Mouse (Mus musculus) layer of hippocampus, adult 11-12 months (tissue): ENCODE results near the gene Lpin2.

Experiments
- DNase-seq: peaks from one replicate; pipeline ENCODE4 v3.0.0; 2022; ENCODE audit warnings: low spot score

The Lpin2 gene

DNA sequence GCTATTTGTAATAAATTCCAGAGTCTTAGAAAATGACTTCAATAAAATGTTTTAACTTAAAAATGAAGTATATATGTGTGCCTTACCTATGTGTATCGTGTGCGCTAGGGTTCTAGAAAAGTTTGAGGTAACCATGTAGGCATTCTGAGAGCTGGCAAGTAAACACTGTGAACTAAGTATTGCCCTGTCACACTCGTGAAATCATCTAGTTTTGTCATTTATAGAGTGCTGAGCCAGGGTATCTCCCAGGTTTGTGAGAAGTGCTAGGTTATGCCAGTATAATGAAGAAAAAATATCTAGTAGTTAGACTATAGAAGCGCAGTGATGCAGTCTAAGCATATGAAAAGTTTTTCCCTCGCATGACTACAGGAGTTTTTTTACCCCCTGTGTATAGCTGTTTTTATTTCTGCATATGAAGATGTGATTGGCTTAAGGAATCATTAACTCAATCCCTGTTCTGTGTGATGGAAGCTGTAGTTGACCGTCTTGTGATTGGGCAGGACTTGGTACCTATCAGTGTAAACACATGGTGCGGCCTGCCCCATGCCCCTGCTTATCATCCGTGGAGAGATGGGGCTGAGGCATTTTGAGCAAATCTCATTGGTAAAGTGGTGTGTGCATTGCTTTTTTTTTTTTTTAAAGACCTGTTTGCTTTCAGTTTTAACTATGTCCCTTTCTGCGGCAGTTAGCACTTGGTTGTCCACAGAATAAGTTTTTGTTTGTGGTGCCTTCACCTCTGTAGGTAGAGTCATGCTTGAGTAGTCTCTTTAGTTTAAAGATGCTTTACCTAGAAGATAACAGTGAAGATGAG lies 21.8 kb downstream of the Lpin2 start:
- no peak for DNase-seq

GRCm38 (mm10) chr17:71204809-71205091 lies 22.4 kb downstream of the Lpin2 start:
- no peak for DNase-seq

DNA sequence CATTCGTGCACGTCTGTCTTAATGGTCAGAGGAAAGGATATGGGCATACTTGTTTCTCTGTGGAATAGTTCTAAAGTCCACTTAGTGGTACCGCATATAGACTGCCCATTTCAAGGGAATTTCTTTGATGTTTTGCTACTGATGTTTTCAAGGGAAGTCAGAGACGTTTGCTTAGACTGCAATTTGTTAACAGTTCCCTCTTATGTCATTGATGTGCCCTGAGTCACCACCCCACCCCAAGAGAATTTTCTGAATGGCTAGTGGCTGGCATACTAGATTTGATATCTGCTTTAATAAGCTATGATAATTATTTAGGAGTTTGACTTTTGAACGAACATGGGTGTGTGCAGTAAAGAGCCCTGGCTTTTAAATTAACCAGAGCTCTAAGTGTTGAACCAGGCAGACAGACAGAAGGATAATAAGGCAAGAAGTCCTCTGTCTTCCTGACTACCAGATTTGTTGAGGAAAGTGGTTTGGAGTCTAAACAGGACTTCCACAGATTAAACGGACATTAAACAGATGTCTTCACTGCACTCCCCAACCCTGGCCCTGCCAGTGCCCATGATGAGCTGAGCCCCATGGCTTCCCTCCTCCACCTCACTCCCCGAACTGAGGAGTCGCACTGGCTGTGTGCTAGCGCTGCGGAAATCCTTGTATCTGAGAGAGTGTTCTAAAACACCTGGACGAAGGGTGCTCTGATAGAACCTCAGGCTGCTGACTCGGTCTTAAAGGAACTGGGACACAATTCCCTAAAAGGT lies 24.0 kb downstream of the Lpin2 start:
- DNase-seq = no peak

DNA sequence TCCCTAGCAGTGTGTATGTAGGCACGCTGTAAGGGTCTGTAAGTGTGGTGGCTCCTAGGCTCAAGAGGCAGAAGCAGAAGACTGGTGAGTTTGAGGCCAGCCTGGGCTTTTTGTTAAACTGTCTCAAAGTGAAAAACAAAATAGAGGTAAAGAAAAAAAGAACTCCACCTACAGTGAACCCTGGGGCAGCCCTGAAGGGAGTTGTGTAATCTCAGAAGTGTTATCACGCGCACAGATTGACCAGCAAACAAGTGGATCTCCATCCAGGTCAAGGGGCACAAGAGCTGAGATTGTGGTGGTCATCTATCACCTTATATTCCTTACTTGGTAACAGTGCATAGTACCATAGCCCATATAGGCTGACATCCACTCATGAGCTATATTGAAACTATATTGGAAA lies 24.9 kb downstream of the Lpin2 start:
- DNase-seq = no peak

DNA sequence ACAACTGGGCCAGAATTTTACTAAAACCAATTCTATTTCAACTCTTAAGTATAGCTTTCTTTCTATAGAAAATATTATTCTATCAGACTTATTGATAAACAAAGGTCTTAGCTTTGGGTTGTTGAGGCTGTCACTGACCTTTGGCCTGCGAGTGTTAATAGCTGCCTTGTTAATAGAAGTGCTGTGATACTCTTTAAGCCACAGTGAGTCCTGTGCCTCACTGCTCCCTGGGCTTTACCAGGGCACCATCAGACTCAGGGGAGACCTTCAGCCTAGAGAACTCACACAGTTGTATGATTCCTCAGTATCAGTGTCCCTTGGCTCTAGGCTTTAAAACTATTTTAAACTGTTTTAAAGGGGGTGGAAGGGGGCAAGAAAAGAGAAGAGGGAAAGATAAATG lies 26.0 kb downstream of the Lpin2 start:
- DNase-seq = no peak

DNA sequence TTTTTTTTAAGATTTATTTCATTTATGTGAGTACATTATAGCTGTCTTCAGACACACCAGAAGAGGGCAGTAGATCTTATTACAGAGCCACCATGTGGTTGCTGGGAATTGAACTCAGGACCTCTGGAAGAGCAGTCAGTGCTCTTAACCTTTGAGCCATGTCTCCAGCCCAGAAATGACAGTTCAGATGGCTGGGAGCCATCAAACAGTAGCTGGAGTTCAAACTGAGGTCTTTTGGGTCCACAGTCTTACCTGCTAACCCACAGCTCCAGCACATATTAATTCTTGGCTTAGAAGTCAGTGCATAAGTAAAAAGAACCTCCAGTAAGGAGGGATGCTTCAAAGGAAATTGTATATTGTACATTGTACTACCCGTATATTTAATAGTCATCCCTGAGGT lies 26.6 kb downstream of the Lpin2 start:
- DNase-seq = no peak

- no peak for DNase-seq
Measured at GRCm38 (mm10) chr17:71209936-71210335, 27.6 kb downstream of the Lpin2 start.

DNA sequence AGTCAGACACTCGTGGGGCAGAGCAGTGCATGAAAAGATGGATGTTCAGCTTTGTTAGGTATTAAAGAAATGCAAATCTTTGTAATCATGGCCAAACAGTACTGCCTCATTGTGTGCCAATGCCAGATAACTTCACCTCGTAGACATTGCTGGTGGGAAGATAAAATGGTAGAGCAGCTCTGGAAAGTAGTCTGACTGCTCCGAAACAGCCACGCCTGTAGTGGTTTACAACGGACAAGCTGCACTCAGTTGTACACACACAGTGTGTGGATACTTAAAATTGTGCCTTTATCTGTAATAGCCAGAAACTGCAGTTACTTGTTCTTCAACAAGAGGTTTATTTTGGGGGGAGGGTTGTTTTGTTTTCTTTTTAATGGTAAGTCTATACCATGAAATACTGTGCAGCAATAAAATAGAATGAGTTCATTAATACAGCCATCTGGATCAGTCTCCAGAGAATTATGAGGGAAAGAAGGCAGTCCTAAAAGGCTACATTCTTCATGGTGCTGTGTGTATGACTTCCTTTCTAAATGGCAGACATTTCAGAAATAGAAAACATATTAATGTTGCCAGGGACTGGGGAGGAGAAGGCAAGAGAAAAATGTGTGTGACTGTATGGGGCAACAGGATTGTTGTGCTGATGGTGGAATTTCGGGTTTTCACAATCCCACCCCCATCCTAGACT lies 29.7 kb downstream of the Lpin2 start:
- DNase-seq = no peak

- no peak for DNase-seq
Measured at GRCm38 (mm10) chr17:71213666-71214065, 31.3 kb downstream of the Lpin2 start.

DNA sequence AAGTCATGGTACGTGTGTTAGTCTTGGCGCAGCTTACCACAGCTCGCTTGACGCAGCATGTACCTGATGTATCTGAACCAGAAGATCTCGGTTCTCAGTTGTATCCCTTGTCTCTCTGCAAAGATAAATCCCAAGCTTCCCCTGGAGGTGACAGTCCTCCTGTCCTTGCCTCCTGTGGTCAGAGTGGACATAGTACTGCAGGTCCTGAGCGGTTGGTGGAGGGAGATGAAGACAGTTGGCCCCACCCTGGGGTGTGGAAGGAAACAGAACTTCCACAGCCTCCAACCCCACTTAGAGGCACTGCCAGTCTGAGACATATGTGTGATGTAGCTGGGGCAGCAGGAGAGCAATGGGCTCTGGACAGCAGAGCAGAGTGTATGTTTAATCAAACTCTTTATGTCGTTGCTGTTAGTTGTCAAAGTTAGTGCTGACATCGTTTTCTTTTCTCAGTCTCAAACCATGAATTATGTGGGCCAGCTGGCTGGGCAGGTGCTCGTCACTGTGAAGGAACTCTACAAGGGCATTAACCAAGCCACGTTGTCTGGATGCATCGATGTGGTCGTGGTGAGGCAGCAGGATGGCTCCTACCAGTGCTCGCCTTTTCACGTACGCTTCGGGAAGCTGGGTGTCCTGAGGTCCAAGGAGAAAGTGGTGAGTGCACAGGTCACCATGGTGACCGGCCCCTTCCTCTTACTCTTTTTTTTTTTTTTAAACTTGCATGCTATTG lies 32.3 kb downstream of the Lpin2 start:
- no peak for DNase-seq

DNA sequence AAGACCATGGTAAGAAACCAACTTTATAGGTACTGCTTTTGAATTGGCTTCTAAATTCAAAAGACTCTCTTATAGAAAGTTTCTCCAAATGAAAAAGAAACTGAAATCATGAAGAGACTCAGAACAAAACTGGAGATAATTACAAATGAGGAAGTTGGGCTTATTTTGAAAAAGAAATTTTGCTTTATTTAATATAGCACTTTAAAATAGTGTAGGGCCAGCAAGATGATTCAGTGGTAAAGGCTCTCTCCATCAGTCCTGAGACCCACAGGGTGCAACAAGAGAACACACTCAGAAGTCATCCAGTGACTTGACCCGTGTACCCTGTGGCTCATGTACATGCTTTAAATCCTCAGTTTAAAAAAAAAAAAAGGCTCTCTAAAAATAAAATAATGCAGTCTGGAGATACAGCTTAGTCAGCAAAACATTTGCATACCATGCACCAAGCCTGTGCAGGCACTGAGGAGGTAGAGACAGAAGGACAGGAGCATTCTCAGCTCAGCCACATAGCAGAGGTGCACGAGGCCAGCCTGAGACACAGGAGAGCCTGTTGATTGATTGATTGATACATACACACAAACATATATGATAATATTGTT lies 33.0 kb downstream of the Lpin2 start:
- DNase-seq = no peak

- DNase-seq = no peak
Measured at GRCm38 (mm10) chr17:71216263-71216662, 33.9 kb downstream of the Lpin2 start.

DNA sequence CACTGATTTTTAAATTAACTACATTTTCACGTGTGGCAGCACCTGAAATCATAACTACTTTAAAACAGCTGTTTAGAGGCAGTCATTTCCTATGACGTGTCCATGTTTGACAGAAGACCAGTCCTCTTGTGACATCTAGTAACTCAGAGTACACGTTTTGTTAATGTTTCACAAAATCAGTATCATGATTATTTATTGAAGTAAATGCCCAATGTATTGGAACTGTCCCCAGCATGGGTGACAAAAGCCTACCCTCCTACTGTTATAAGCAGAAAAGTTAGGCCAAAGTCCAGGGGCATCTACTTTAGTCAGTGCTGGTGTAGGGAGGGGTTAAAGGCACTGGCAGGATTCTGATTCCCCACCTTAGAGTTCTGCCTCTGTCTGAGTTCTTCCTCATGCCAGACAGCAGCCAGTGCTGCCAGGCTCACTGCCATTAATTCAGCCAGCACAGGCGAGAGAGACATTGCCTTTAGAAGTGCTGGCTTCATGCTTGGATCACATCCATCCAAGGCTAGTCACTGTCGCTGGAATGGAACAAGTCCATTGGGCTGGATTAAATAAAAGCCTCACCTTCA lies 34.8 kb downstream of the Lpin2 start:
- no peak for DNase-seq

DNA sequence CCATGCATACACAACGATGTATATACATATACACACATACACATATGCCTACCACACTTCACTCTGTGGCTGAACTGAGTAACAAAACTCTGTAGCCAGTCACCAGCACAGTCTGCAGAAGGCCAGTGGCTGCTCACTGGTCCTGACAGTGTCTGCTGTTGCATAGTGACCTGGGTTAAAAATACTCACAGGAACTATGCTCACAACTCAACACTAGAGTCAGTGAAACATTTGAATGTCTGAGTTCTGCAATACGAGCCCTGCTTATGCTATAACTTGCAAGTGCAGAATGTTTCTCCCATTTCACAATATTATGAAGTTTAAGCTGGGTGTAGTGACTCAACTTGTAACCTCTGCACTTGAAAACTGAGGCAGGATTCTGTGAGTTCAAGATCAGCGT lies 39.0 kb downstream of the Lpin2 start:
- no peak for DNase-seq

- DNase-seq = no peak
Measured at GRCm38 (mm10) chr17:71223676-71224075, 41.3 kb downstream of the Lpin2 start.

- DNase-seq = no peak
Measured at GRCm38 (mm10) chr17:71224521-71224920, 42.2 kb downstream of the Lpin2 start.

GRCm38 (mm10) chr17:71225091-71225490 lies 42.7 kb downstream of the Lpin2 start:
- DNase-seq = no peak

DNA sequence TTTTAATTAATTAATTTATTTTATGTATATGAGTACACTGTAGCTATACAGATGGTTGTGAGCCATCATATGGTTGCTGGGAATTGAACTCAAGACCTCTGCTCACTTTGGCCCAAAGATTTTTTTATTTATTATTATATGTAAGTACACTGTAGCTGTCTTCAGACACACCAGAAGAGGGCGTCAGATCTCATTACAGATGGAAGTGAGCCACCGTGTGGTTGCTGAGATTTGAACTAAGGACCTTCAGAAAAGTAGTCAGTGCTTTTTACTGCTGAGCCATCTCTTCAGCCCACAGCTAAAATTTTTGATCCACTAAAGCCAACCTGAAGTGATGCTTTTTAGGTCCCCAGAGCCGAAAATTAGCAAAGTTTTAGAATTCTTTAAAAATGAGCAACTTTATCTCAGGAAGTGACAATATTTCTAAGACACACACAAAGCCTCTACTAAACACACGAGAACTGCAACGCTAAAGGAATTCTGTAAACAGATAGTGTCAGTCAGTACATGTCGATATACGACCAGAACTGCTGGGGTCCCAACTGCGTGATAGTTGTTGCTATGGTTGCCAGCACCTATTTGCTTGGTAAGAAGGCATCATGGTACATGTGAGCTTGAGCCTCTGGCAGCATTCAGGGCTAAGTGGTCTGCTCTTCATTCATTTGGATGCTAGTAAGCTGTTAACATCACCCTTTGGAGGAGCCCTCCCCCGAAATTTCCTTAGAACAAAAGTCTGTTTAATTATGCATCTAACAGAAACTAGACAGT lies 45.0 kb downstream of the Lpin2 start:
- DNase-seq = no peak

GRCm38 (mm10) chr17:71228651-71229050 lies 46.3 kb downstream of the Lpin2 start:
- no peak for DNase-seq

DNA sequence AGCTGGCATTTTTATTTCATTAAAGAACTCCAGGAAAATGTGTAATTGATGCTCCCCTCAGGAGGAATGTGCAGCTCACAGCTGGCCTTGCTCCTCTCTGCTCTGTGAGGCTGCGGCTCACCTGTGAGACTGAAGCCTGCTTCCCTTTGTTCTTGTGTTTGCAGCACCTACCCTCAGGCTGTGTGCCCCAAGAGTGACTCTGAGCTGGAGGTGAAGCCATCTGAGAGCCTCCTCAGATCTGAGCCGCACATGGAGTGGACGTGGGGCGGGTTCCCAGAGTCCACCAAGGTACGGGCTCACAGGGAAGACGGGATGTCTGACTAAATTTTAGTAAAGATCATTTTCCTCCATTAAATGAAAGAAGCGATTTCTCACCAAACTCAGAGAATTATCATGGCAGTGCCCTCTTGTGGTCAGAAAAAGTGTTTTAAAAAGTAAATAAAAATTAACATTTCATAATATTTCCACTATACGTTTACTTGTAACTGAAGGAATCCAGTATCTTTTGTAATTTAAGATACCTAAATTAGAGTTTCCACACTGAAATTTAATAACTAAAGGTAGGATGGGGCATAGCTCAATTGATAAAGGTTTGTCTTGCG lies 47.8 kb downstream of the Lpin2 start:
- DNase-seq = no peak

GRCm38 (mm10) chr17:71231998-71232397 lies 49.6 kb downstream of the Lpin2 start:
- DNase-seq = no peak
